Mouse (Mus musculus) gastrocnemius, postnatal 25 days (tissue): ENCODE measurements at regions not wholly inside any gene's neighbourhood (a gene's known extent, or its start where the extent isn't known, plus 50 kb on each side); places are given as distances from the start of the nearest gene placed in this dataset.

Source experiments
- DNase-seq: peaks from one replicate; pipeline ENCODE4 v3.0.0; 2022

- DNase-seq, result no peak
Measured at GRCm38 (mm10) chr2:79186878-79187277, 68.3 kb upstream of the Itga4 start.

- no peak for DNase-seq
Measured at GRCm38 (mm10) chr2:79188511-79189193, 66.6 kb upstream of the Itga4 start.

GRCm38 (mm10) chr2:79193851-79194250, 61.4 kb upstream of the Itga4 start:
- DNase-seq, result no peak

- DNase-seq, result no peak
Measured at GRCm38 (mm10) chr2:79201677-79202076, 53.5 kb upstream of the Itga4 start.
